7 mouse cellular contexts compared by ENCODE assay signal in the genomic region with DNA sequence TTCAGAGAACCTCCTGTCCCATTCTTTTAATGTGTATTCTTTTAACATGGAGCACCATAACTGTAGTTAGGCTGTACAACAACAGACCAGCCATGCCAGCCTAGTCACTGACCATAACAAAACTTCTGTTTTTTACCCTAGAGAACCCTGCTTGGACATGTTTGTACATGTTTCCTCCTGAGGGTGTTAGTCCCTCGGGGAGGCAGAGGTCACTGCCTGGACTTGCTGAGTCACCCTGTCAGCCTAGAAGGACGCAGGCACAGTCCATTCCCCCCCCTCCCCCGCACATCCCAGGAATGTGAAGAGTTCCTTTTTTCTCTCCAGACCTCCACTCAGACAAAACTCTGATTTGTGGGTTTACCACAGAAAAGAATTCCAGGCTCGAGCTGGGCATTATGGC. TPM values are rescaled to one million over a fixed set of nuclear protein-coding genes. Genes with fewer than 3 reads are reported as not detected.
DNase-seq lines count a peak whose midpoint lies in the region; ATAC-seq lines count a peak whose summit lies in the region.

No protein-coding gene starts in this region.

- peak; percentile 99 for DNase-seq in Muller cell, postnatal 12 days (ENCODE audit: inconsistent ontology term)
- peak; percentile 32 for DNase-seq in brain, adult 2 months (ENCODE audit: low read depth, low spot score)
- DNase-seq in retina, postnatal 1 day: peak; percentile 27
- DNase-seq in cerebellum, adult 9-10 months: no peak
- DNase-seq in natural killer cell, adult 2 months (ENCODE audit: low spot score in 2 of 2): no peak

- ATAC-seq in heart, embryonic 13.5 days (ENCODE audit: extremely low read depth, insufficient number of reproducible peaks, low FRiP score, low TSS enrichment): peak; percentile 57; the same call in 1 of the 2 replicates
- no peak for ATAC-seq in limb, embryonic 12.5 days (ENCODE audit: insufficient number of reproducible peaks, insufficient read depth, low FRiP score, low TSS enrichment, low read depth)

- H3K9me3 ChIP-seq in heart, embryonic 13.5 days: no peaks in the 10 kb centered on the region
- no peaks in the 10 kb centered on the region for H3K9me3 ChIP-seq in limb, embryonic 12.5 days

- peak overlapping the region; percentile 62 for H3K27ac ChIP-seq in heart, embryonic 13.5 days (replicated peaks)
- 0 out of 2 replicates have a peak overlapping the region, but pooled peaks have one; percentile 4 for H3K27ac ChIP-seq in limb, embryonic 12.5 days

- no peaks in the 10 kb centered on the region for H3K36me3 ChIP-seq in heart, embryonic 13.5 days
- no peaks in the 10 kb centered on the region for H3K36me3 ChIP-seq in limb, embryonic 12.5 days

- peak overlapping the region; percentile 66 for H3K9ac ChIP-seq in heart, embryonic 13.5 days
- H3K9ac ChIP-seq in limb, embryonic 12.5 days (replicated peaks): 0 out of 2 replicates have a peak overlapping the region, but pooled peaks have one; percentile 27

- H3K4me1 ChIP-seq in heart, embryonic 13.5 days: peaks cover 21% of the 10 kb centered on the region
- H3K4me1 ChIP-seq in limb, embryonic 12.5 days (replicated peaks): peaks cover 10% of the 10 kb centered on the region; the same call in 1 of the 2 replicates

- H3K4me3 ChIP-seq in heart, embryonic 13.5 days: no peak overlapping the region
- H3K4me3 ChIP-seq in limb, embryonic 12.5 days (replicated peaks): no peak overlapping the region

- WGBS in heart, embryonic 13.5 days: 5% methylated on average over 4 of the region's 4 CpGs
- WGBS in limb, embryonic 12.5 days: 9% methylated on average over 4 of the region's 4 CpGs

- peak overlapping the region; percentile 42 for H3K4me2 ChIP-seq in heart, embryonic 13.5 days
- H3K4me2 ChIP-seq in limb, embryonic 12.5 days: no peak overlapping the region

- H3K27me3 ChIP-seq in heart, embryonic 13.5 days (replicated peaks): no peaks in the 10 kb centered on the region
- H3K27me3 ChIP-seq in limb, embryonic 12.5 days: no peaks in the 10 kb centered on the region

RNA-seq across cellular contexts. Expression of a gene that starts 7.0 kb away (rescaled TPM):
- 38.7 and 41.5 TPM in 2 replicates for polyA plus RNA-seq in heart, embryonic 13.5 days (2015; fragmentation: Nextera tagmentation; extraction: Ambion mirVana)
- 57.9 and 59.7 TPM in 2 replicates for polyA plus RNA-seq in limb, embryonic 12.5 days (2016; fragmentation: Nextera tagmentation; extraction: Ambion mirVana)

RNA-seq across cellular contexts. Expression of a gene that starts 28.6 kb away (rescaled TPM):
- 8.2 and 8.5 TPM in 2 replicates for polyA plus RNA-seq in heart, embryonic 13.5 days (2015; fragmentation: Nextera tagmentation; extraction: Ambion mirVana)
- polyA plus RNA-seq in limb, embryonic 12.5 days (2016; fragmentation: Nextera tagmentation; extraction: Ambion mirVana): 43.8 and 47.2 TPM in 2 replicates

Comparison
In these comparisons a context has a peak if more than half of its experiments do, and no peak if none do; other contexts are left out.
1. DNase-seq: peak in Muller cell, postnatal 12 days (single experiment), brain, adult 2 months (single experiment) and retina, postnatal 1 day (single experiment); none in cerebellum, adult 9-10 months (single experiment) and natural killer cell, adult 2 months (0 of 2).